Mouse (Mus musculus) neutrophil, adult 65 days (primary cell): ENCODE measurements around the gene Ccr5. TPM values are rescaled to one million over a fixed set of nuclear protein-coding genes. Genes with fewer than 3 reads are reported as not detected.

Experiments used
- total RNA-seq: library from RNA; stranded (reverse); gene quantifications from 2 replicates; pipeline ENCODE4 v1.2.4, GENCODE M21; 2023

The Ccr5 gene
- 2.1 and 3.7 TPM in 2 replicates for total RNA-seq

GRCm38 (mm10) chr9:124121387-124122184 is at the start of gene Ccr5:
Gene Ccr5, plus strand, starts transcription at chr9:124121543.

GRCm38 (mm10) chr9:124101723-124102122 is 19.6 kb upstream of the Ccr5 start, which contains the start of gene Ccr2:
Gene Ccr2, plus strand, starts transcription at chr9:124101950.

Other genes with a start within 250 kb of the Ccr5 start
- gene Ccr1, start 152.9 kb upstream of the Ccr5 start, total RNA-seq: 258 and 279 TPM in 2 replicates
- gene Ccr1l1, start 143.1 kb upstream of the Ccr5 start, total RNA-seq: not detected in 2 replicates
- gene Ccr3, start 99.6 kb upstream of the Ccr5 start, total RNA-seq: 0.27 TPM in 1 of 2 replicates, not detected in the other
- 104 and 107 TPM in 2 replicates for gene Ccr2, start 19.6 kb upstream of the Ccr5 start, total RNA-seq
- 4.5 and 6.0 TPM in 2 replicates for gene 2010315B03Rik, start 191.2 kb downstream of the Ccr5 start, total RNA-seq